Mouse (Mus musculus) stomach, postnatal 0 days (tissue): ENCODE results near the gene Nxpe5. TPM values are rescaled to one million over a fixed set of nuclear protein-coding genes. Genes with fewer than 3 reads are reported as not detected.
A peak's percentile ranks its signal among the peaks of the same experiment; 100 is the strongest.

Source experiments
- ATAC-seq: fragments of 200-750 bp; cut with Nextera tagmentation; 2 replicates; pipeline ENCODE4 v1.8.0; 2017; ENCODE audit not compliant: low FRiP score, low TSS enrichment
- DNase-seq: peaks from one replicate; pipeline ENCODE4 v3.0.0-alpha.2; 2016; ENCODE audit warnings: low spot score
- H3K27ac ChIP-seq: fragments of 300-500 bp; sonication (generic); replicated peaks from 2 replicates; pipeline ENCODE4 v1.5.1; 2014; ENCODE audit warnings: mild to moderate bottlenecking, control low read depth
- H3K27me3 ChIP-seq: fragments of 300-500 bp; sonication (generic); 2 replicates; pipeline ENCODE4 v1.6.1; 2014; ENCODE audit warnings: low read length; ENCODE audit not compliant: control insufficient read depth, insufficient read depth
- H3K36me3 ChIP-seq: fragments of 300-500 bp; sonication (generic); 2 replicates; pipeline ENCODE4 v1.6.1; 2014; ENCODE audit warnings: low read length, mixed read lengths; ENCODE audit not compliant: control insufficient read depth, insufficient read depth
- H3K4me1 ChIP-seq: fragments of 300-500 bp; sonication (generic); replicated peaks from 2 replicates; pipeline ENCODE4 v1.6.1; 2014; ENCODE audit warnings: antibody characterized with exemption; ENCODE audit not compliant: control insufficient read depth, insufficient read depth
- H3K4me2 ChIP-seq: fragments of 300-500 bp; sonication (generic); replicated peaks from 2 replicates; pipeline ENCODE4 v1.6.1; 2014; ENCODE audit warnings: low read depth, mild to moderate bottlenecking, control low read depth, moderate library complexity
- H3K4me3 ChIP-seq: fragments of 300-500 bp; sonication (generic); 2 replicates; pipeline ENCODE4 v1.5.1; 2014; ENCODE audit warnings: low read depth, low read length, control low read depth
- H3K9ac ChIP-seq: fragments of 300-500 bp; sonication (generic); 2 replicates; pipeline ENCODE4 v1.6.1; 2014; ENCODE audit warnings: mild to moderate bottlenecking, low read length, control low read depth, mixed read lengths
- H3K9me3 ChIP-seq: fragments of 300-500 bp; sonication (generic); 2 replicates; pipeline ENCODE4 v1.6.1; 2016; ENCODE audit warnings: low read length; ENCODE audit not compliant: control insufficient read depth
- CTCF ChIP-seq: IDR thresholded peaks from 2 replicates; pipeline ENCODE4 v1.5.1; 2016; ENCODE audit warnings: antibody characterized with exemption, low read depth, mild to moderate bottlenecking, moderate library complexity
- EP300 ChIP-seq: optimal IDR thresholded peaks from 2 replicates; pipeline ENCODE3; 2016; ENCODE audit warnings: antibody characterized with exemption
- WGBS: fragments of 180-500 bp; shearing (Covaris S2); extraction: QIAGEN DNeasy Blood & Tissue Kit; methylation state at CpG from one replicate; pipeline ENCODE4 v1.1.7; 2014; 5-methylcytosine and 5-hydroxymethylcytosine counted together
- polyA plus RNA-seq: library from polyadenylated mRNA; unstranded; fragments of >200 nt; fragmentation: Nextera tagmentation; extraction: Ambion mirVana; gene quantifications from 2 replicates; pipeline ENCODE4 v1.2.1, GENCODE M21; 2015

Gene Nxpe5
- polyA plus RNA-seq, 1 experiment from 2014 or later = 0.10 TPM

DNA sequence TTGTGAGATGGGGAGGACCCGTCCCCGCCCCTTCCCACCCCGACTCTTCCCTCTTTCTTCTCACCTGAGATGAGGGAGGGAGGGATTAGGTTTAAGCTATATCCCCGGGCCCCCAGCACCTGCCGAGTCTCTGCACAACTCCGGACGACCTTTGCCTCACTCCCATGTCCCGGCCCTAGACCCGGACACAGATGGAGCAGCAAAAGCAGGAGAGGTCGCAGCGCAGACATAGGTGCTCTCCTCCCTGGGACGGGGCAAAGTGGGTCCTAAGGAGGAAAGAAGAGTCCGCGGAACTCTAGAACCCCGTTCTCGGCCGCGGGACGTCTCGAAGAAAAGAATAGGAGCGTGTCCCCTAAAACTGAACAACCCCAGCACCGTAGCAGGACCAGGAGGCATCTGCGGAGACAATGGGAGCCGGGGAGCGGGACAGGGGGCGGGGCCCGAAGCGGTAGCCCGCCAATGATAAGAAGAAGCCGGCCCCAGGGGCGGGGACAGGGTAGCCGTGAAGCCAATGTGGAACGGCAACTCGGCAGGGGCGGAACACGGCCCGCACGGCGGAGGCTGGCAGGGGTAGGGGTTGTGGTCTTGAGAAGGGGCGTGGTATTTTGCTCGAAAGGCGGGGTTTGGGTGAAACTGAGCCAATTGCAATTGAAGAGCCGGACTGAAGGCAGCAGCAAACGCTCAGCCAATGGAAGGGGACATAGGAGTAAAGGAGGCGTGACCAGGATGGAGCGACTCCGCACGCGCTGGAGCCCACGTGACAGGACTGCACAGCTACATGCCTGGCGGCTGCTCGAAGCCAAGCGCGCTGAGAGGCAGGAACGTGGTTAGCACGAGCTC lies 54.1 kb downstream of the Nxpe5 start, which contains the start of the genes Gm43720, Gpc2 and Stag3:
TSS of gene Gm43720 (minus strand) at position 374 of the 840 bp plus-strand sequence.
TSS of gene Gpc2 (minus strand) at position 421 of the 840 bp plus-strand sequence.
TSS of gene Stag3 (plus strand) at position 656 of the 840 bp plus-strand sequence.
- Histone ChIP-seq H3K9me3 (0 out of 2 replicates have a peak, but pooled peaks cover 3% of the 10 kb centered on the region), H3K36me3 (no peaks in the 10 kb centered on the region), H3K9ac (peak within 1 kb of the TSS; percentile 38), H3K27me3 (no peaks in the 10 kb centered on the region), H3K4me2 (peak within 1 kb of the TSS; percentile 75), H3K4me3 (peak within 1 kb of the TSS; percentile 40), H3K4me1 (no peaks in the 10 kb centered on the region), H3K27ac (no peak within 1 kb of the TSS)
- ATAC-seq (peak; percentile 98), DNase-seq (peak; percentile 92)
- 1% methylated on average over 55 of the region's 56 CpGs for WGBS
- TF ChIP-seq CTCF (no peak; the same call in 1 of the 2 replicates), EP300 (no peak)

DNA sequence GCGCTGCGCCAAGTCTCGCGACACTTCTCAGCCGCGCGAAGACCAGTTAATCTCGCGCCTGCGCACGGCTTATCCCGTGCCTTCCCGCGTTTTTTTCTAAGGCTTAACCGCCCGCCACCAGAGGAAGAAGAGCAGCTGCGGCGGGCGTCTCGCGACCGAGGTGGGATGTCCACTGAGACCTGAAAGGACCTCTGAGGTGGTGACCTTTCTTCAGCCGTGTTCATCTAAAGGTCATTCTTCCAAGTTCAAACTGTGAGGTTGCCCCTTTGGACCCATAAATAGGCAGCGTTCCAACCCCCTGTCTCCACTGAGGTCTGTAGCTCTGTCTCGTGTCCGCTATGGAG lies 54.7 kb downstream of the Nxpe5 start:
- WGBS = 19% methylated on average over 26 of the region's 26 CpGs
- no peak for ATAC-seq

DNA sequence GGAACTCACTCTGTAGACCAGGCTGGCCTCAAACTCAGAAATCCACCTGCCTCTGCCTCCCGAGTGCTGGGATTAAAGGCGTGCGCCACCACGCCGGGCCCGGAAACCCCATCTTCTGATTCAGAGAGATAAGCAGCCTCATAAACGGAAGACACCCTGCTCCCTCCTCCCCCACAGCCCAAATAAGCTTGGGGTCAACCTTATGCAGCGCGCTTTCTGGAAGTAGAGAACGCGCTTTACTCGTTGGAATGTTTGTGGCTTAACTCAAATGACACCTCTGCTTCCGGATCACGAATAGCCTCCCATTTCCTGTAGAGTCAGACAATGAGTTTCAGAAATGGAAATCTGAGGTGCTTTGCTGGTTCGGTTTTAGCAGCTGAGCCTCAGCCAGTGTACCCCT lies 55.1 kb downstream of the Nxpe5 start:
- no peak for DNase-seq
- ATAC-seq = no peak
- Histone ChIP-seq H3K4me3 (no peak overlapping the region), H3K9me3 (0 out of 2 replicates have a peak, but pooled peaks cover 3% of the 10 kb centered on the region), H3K36me3 (no peaks in the 10 kb centered on the region), H3K27me3 (no peaks in the 10 kb centered on the region), H3K4me2 (no peak overlapping the region), H3K27ac (no peak overlapping the region), H3K4me1 (no peaks in the 10 kb centered on the region), H3K9ac (no peak overlapping the region)
- TF ChIP-seq EP300 (no peak), CTCF (no peak)
- WGBS = 94% methylated on average over 15 of the region's 15 CpGs

More for the DNA sequence above, 54.7 kb downstream of the Nxpe5 start:
- Histone ChIP-seq H3K36me3 (no peaks in the 10 kb centered on the region), H3K4me2 (peak overlapping the region; percentile 75; the same call in 1 of the 2 replicates), H3K4me1 (no peaks in the 10 kb centered on the region), H3K27ac (no peak overlapping the region), H3K4me3 (no peak overlapping the region; the same call in 1 of the 2 replicates), H3K9ac (no peak overlapping the region), H3K9me3 (0 out of 2 replicates have a peak, but pooled peaks cover 3% of the 10 kb centered on the region), H3K27me3 (no peaks in the 10 kb centered on the region)
- DNase-seq = no peak
- TF ChIP-seq EP300 (peak; percentile 92), CTCF (no peak)

DNA sequence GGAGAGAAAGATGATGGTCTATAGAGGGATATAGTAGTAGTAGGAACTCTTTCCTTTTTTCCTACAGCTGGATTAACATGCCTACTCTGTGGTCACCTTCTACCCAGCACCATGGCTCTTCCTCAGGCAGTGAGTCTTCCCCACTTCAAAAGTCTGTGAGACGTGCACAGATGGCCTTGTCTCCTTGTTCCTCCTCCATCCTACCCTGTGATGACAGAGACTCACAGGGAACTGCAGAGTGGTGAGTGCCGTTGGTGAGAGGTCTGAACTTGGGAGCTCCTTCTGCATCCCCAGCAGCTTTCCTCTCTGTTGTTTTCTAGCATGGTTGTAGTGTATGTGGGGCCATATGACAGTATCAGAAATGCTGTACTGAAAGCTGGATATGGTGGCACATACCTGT lies 56.1 kb downstream of the Nxpe5 start:
- 0 out of 2 replicates have a peak, but pooled peaks cover 3% of the 10 kb centered on the region for H3K9me3 ChIP-seq
- H3K36me3 ChIP-seq = no peaks in the 10 kb centered on the region
- no peak overlapping the region for H3K4me2 ChIP-seq
- no peak overlapping the region for H3K4me3 ChIP-seq
- TF ChIP-seq EP300 (no peak), CTCF (no peak)
- no peaks in the 10 kb centered on the region for H3K4me1 ChIP-seq
- no peak for DNase-seq
- H3K27me3 ChIP-seq = no peaks in the 10 kb centered on the region
- no peak overlapping the region for H3K27ac ChIP-seq
- 67% methylated on average over 2 of the region's 2 CpGs for WGBS
- no peak overlapping the region for H3K9ac ChIP-seq
- no peak for ATAC-seq

DNA sequence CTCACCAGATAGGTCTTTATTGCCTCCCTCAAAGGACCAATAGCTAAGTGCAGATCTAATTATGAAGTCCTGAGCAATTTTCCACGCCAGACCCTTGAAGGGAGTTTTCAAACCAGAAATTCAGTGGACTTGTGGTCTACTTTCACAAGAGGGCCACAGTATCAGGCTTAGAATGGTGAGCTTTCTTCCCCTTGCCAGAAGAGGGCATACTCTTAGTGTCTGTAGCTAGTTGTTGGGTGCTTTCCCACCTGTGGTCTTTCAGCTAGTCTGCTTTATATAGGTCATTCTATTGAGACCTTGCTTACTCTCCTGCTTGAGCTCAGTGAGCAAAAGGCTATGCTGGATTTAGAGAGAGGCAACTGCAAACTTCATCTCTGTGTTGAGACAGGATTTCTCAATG lies 57.8 kb downstream of the Nxpe5 start:
- no peak overlapping the region for H3K27ac ChIP-seq
- H3K9me3 ChIP-seq = 0 out of 2 replicates have a peak, but pooled peaks cover 3% of the 10 kb centered on the region
- DNase-seq = no peak
- no peaks in the 10 kb centered on the region for H3K36me3 ChIP-seq
- WGBS = 55% methylated on average over 1 of the region's 1 CpGs
- ATAC-seq = no peak
- H3K4me1 ChIP-seq = no peaks in the 10 kb centered on the region
- H3K27me3 ChIP-seq = no peaks in the 10 kb centered on the region
- no peak overlapping the region for H3K9ac ChIP-seq
- no peak overlapping the region for H3K4me2 ChIP-seq
- no peak for TF ChIP-seq EP300
- TF ChIP-seq CTCF = peak; percentile 41
- H3K4me3 ChIP-seq = no peak overlapping the region

DNA sequence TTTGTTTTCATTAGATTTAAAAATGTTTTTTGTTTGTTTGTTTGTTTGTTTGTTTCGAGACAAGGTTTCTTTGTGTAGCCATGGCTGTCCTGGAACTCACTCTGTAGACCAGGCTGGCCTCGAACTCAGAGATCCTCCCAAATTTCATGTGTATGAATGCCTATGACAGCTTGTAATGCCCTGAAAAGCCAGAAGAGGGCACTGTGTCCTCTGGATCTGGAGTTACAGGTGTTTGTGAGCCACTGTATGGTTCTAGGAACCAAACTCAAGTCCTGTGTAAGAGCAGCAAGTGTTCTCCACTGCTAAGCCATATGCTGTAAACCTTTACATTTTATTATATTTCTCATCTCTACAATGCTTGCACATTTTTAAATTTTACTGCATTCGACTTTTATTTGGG lies 62.2 kb downstream of the Nxpe5 start:
- TF ChIP-seq EP300 (no peak), CTCF (peak; percentile 49)
- ATAC-seq (no peak), DNase-seq (no peak)
- no peaks in the 10 kb centered on the region for H3K4me1 ChIP-seq
- H3K27me3 ChIP-seq = no peaks in the 10 kb centered on the region
- H3K4me3 ChIP-seq = no peak overlapping the region
- H3K9ac ChIP-seq = no peak overlapping the region
- no peaks in the 10 kb centered on the region for H3K9me3 ChIP-seq
- no peaks in the 10 kb centered on the region for H3K36me3 ChIP-seq
- no peak overlapping the region for H3K4me2 ChIP-seq
- no peak overlapping the region for H3K27ac ChIP-seq
- 76% methylated on average over 3 of the region's 3 CpGs for WGBS
